Mouse (Mus musculus) small intestine, adult 2 months (tissue): ENCODE results near the gene Scn4a.

Experiments
- CTCF ChIP-seq: fragments of 200-500 bp; IDR thresholded peaks from 2 replicates; pipeline ENCODE4 v1.5.1; 2012; ENCODE audit warnings: low read depth, mild to moderate bottlenecking, control low read depth, inconsistent platforms, low read length, moderate library complexity, mixed read lengths; ENCODE audit not compliant: insufficient replicate concordance, insufficient read length; ENCODE audit errors: extremely low read depth
- POLR2A ChIP-seq: fragments of 200-500 bp; IDR thresholded peaks from 2 replicates; pipeline ENCODE4 v1.6.1; 2012; ENCODE audit warnings: low read depth, mild to moderate bottlenecking, control low read depth, inconsistent platforms, low read length, moderate library complexity

DNA sequence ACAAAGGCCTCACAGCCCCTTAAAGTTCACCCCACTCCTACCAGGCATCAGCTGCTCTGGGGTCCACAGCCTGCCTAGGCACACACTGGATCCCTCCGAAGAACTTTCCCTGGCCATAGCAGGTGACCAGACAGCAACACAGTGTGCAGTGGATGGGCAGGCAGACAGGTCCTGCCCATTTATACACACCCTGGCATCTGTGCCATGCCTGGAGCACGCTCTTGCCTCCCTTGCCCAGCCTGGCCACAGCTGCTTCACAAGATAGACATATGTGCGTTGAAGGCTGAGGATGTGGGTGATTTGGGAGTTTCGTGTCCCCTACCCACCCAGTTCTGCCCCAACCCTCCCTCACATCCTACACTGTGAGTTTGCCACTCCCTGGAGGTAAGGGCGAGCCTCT lies 15.1 kb downstream of the Scn4a start:
- TF ChIP-seq CTCF = no peak
- TF ChIP-seq POLR2A = no peak
